Mouse (Mus musculus) layer of hippocampus, adult 18-20 months (tissue): ENCODE results near the gene Washc4. TPM values are rescaled to one million over a fixed set of nuclear protein-coding genes. Genes with fewer than 3 reads are reported as not detected.

Experiments used
- DNase-seq, 2 experiments: peaks; one replicate each; pipeline ENCODE4 v3.0.0; 2022; ENCODE audit warnings: low spot score in 2 of 2
- total RNA-seq, 2 experiments: library from RNA; stranded (reverse); gene quantifications; 2 replicates each; pipeline ENCODE4 v1.2.3; 2021

Washc4 gene
- total RNA-seq, 2 experiments from 2014 or later, result 26.9 to 30.5 TPM

DNA sequence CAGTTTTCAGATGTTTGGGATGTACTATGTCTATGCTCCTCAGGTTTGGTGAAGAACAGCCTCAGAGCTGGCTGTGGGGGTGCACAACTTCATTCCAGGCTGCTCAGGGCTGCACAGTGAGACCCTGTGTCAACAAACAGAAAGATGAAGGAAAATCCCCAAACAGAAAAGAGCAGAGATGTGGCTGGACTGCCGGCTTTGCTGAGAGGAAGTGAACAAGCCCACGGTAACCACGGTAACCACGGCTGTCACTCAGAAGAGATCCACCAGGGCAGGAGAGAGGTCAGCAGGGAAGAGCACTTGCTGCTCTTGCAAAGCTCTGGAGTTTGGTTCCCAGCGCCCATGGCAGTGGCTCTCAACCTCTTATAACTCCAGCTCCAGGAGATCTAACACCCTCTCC, 90.9 kb downstream of the Washc4 start:
- DNase-seq, result no peak

DNA sequence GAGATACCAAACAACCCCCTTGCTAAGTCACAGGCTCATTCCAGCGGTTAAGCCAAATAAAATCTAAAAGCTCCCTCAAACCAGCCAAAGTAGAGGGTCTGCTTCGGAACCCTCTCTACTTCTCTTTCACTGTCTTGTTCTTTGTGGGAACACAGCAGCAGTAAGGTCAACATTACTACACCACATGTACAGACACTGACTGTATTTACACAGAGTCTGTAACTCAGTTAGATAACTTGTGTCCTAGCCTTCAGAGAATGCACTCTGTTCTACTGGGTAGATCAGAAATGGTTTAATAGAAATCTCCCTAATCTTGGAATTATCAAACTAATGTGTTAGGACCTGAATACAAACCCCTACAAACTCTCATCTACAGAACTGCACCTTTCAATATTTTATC, 92.6 kb downstream of the Washc4 start:
- DNase-seq, result no peak

DNA sequence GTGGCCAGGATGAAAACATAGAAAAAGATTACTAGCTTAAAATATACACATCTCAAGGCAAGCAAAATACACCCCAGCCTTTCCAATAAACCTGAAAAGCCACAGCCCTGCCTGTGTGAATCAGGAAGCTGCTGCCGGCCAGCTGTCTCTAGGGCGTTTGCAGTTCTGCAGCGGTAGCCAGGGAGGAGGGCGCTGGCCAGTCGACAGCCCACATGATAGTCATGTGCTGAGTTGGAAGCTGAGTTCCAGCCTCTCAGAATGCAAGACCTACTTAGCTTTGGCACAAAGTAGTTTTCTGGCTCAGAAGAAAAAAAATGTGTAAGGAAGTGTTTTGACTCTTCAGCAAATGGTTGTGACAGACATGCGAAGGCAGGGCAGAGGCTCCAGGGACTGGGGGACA, 93.7 kb downstream of the Washc4 start:
- DNase-seq, result peak; percentile 42 to 78

DNA sequence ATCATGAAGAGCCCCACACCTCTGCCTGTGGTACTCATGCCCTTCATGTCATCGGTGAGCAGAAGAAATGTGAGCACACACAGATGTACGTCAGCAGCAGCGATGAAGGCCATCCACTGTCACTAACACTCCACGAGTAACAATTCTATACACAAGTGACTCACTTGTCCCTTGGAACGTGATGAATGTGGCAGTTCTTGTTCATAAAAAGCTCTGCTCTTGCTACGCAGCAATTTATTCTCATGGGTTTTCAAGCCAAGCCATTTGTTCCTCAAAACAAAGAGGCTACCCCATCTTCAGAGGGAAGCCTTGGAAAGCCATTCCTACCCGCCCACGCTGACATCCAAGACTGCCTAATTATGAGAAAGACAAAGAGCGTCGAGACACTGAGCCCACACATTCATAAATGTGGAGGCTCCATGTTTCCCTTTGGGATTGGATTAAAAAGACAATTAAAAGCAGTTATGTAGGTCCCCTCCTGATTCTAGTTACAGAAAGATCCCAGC, 96.4 kb downstream of the Washc4 start:
- peak; percentile 46 to 65 for DNase-seq

DNA sequence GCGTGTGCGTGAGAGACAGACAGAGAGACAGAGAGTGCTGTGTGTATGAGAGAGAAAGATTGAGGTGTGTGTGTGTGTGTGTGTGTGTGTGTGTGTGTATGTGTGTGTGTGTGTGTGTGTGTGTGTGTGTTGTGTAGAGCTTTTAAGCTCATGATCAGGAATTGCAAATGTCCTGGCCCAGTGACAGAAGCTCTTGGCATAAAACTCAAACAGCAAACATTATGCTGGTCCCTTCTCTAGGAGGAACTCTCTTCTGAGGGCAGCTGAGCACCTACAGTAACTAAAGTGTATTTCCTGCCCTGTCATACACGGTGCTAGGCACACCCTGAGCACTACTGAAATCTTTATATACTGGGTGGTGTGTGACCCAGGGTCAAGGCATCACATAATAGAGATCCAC, 98.1 kb downstream of the Washc4 start:
- DNase-seq, result no peak

DNA sequence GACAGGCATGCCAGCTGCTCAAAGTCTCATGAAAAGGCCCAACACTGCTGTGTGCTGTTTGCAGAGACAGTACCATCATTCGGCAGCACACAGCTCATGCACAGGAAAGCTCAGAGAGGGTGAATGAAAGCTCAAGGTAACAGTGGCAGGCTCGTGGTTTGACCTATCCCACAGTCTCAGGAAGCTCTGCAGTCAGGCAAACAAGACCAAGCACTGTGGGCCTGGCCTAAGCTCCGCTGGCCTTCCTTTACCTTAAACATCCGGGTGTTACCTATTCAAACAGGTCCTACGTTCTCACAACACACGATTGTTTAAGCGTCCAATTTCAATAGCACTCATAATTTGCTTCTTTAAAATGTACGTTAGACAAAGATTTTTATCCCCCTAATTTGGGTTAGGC, 100.6 kb downstream of the Washc4 start:
- DNase-seq, result no peak

DNA sequence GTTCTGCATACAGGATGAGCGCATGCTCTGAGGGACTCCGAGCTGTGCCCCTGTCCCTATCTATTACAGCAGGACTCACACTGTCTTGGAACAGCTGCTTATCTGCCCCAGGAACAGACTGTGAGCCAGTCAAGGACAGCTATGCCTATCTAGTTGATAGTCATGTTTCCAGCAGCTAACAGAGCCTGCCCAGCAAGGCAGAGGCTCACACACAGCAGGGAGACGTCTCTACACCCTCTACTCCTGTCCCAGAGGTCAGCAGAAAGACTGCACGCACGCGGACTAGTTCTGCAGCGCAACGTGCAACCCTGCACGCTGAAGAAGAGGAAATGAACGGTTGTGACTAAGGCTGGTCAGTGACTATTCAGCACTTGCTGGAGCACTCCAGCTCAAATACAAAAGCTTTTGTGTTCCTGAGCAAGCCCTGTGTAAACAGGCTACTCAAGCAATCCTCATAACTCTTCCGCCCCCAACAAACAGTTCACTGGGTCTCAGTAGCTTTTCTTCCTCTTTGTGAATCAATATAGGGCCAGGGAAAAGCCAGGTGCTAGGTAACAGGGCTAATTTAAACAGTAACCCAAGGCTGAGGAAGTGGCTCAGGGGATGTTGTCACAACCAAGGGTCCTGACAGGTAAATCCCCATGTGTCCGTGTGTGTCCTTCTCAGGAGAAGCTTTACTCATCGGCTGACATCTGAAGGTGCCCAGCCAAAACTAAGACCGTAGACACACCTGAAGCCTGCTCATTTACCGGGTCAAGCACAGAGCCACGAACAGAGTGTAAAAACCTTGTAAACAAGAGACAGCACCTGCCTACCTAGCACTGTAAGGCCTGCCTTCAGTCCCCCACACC, 101.5 kb downstream of the Washc4 start:
- no peak for DNase-seq

DNA sequence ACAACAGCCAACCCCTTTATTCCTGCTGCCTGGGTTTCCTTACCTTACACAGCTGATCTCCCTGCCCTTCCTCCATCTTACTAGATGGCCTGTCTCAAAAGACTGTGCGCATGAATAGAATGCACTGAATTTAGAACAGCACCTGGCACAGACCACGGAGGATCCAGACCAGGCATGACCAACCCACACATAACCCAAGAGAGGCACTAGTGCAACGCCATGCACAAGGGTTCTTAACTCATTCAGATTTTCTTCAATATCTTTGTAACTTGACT, 102.1 kb downstream of the Washc4 start:
- no peak for DNase-seq

Other genes with a start within 250 kb of the Washc4 start
- gene Slc41a2, start 205.9 kb upstream of the Washc4 start, total RNA-seq, result 10 to 100 TPM; 22.4 to 25.4 TPM
- 1 to 10 TPM; 2.8 to 3.0 TPM for gene D10Wsu102e, start 183.5 kb upstream of the Washc4 start, total RNA-seq
- 1 to 10 TPM; 1.6 to 1.9 TPM for gene Aldh1l2, start 9.6 kb upstream of the Washc4 start, total RNA-seq
- 10 to 100 TPM; 72.6 to 87.7 TPM for gene Appl2, start 105.0 kb downstream of the Washc4 start, total RNA-seq
- 10 to 100 TPM; 17.2 to 20.5 TPM for gene 1500009L16Rik, start 179.1 kb downstream of the Washc4 start, total RNA-seq